Mouse (Mus musculus): Measurements from ENCODE around the gene Nr1d2.

GRCm38 (mm10) chr14:18167597-18167996, 71.3 kb downstream of the Nr1d2 start:
- TF ChIP-seq CTCF (conservative IDR thresholded peaks at IDR 0.05; ENCODE audit: insufficient read depth, insufficient read length, low read depth, low read length) (no peak), POLR2A (IDR thresholded peaks at IDR 0.05; ENCODE audit: low read depth, low read length) (no peak)
